Mouse (Mus musculus): Measurements from ENCODE around the gene Lrrc4.

- no peak for TF ChIP-seq CTCF (IDR thresholded peaks at IDR 0.05; ENCODE audit: low read depth, low read length)
- TF ChIP-seq EP300 (IDR thresholded peaks at IDR 0.05; ENCODE audit: insufficient read depth, low read depth, low read length) = no peak
- TF ChIP-seq POLR2A (IDR thresholded peaks at IDR 0.05; ENCODE audit: insufficient read depth, low read length) = no peak
Observed at GRCm38 (mm10) chr6:28766622-28767021, 64.9 kb downstream of the Lrrc4 start.

All from ES-Bruce4 (cell line).